Mouse (Mus musculus) thymus, adult 2 months (tissue): ENCODE results near the gene Dyrk1a. TPM values are rescaled to one million over a fixed set of nuclear protein-coding genes. Genes with fewer than 3 reads are reported as not detected.

Experiments used
- DNase-seq: peaks from one replicate; pipeline ENCODE4 v3.0.0; 2021
- H3K27ac ChIP-seq: fragments of 200-500 bp; 2 replicates; pipeline ENCODE4 v1.5.1; 2012; ENCODE audit warnings: low read length, control low read depth; ENCODE audit not compliant: control insufficient read depth, insufficient read depth
- H3K27me3 ChIP-seq: fragments of 200-500 bp; 2 replicates; pipeline ENCODE4 v1.6.1; 2012; ENCODE audit warnings: mild to moderate bottlenecking, low read length, moderate library complexity, mixed read lengths; ENCODE audit not compliant: control insufficient read depth, insufficient read depth
- H3K36me3 ChIP-seq: fragments of 200-500 bp; 2 replicates; pipeline ENCODE4 v1.6.1; 2012; ENCODE audit warnings: mild to moderate bottlenecking, low read length, moderate library complexity; ENCODE audit not compliant: control insufficient read depth, insufficient read depth
- H3K4me1 ChIP-seq: fragments of 200-500 bp; replicated peaks from 2 replicates; pipeline ENCODE4 v1.6.1; 2012; ENCODE audit warnings: low read length; ENCODE audit not compliant: control insufficient read depth, insufficient read depth
- H3K4me3 ChIP-seq: fragments of 200-500 bp; 2 replicates; pipeline ENCODE4 v1.5.1; 2012; ENCODE audit warnings: mild to moderate bottlenecking, low read length, control low read depth, moderate library complexity; ENCODE audit not compliant: control insufficient read depth, insufficient read depth
- CTCF ChIP-seq: fragments of 200-500 bp; IDR thresholded peaks from 2 replicates; pipeline ENCODE4 v1.5.1; 2012; ENCODE audit warnings: mild to moderate bottlenecking, control low read depth, low read length, moderate library complexity, borderline replicate concordance; ENCODE audit not compliant: control insufficient read depth, poor library complexity, insufficient read depth; ENCODE audit errors: extremely low read depth
- POLR2A ChIP-seq: fragments of 200-500 bp; IDR thresholded peaks from 2 replicates; pipeline ENCODE4 v1.6.1; 2012; ENCODE audit warnings: mild to moderate bottlenecking, low read length, control low read depth, moderate library complexity; ENCODE audit not compliant: control insufficient read depth, poor library complexity, insufficient read depth; ENCODE audit errors: extremely low read depth
- WGBS: fragments of 180-500 bp; shearing (Covaris S2); methylation state at CpG from one replicate; pipeline ENCODE4 v1.1.7; 2018; 5-methylcytosine and 5-hydroxymethylcytosine counted together
- polyA plus RNA-seq: library from polyadenylated mRNA; depleted of rRNA; stranded (reverse); fragments of >200 nt; gene quantifications from 2 replicates; pipeline ENCODE4 v1.2.3, GENCODE M21; 2012

Dyrk1a gene
- polyA plus RNA-seq, 1 experiment, result 78.4 TPM

DNA sequence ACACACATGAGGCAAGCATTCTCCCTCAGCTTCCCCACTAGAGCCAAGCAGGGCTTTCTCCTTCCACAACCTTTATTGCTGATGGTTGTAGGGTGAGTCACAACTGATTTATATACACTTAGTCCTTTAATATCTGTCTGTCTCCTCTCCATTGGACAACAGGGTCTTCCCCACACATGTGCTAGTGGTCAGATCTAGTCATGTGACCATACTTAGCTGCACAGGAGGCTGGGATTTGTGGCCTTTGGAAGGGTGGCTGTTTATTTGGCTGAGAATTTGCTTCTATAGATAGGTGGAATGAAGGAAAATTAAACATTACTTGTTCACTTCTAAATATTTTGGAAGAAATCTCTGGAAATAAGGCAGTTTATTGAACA, 4.9 kb downstream of the Dyrk1a start:
- H3K27ac ChIP-seq, result no peak overlapping the region
- H3K4me1 ChIP-seq, result peaks cover 27% of the 10 kb centered on the region
- no peak for TF ChIP-seq CTCF
- no peak for TF ChIP-seq POLR2A
- DNase-seq, result no peak
- no peaks in the 10 kb centered on the region for H3K27me3 ChIP-seq
- H3K4me3 ChIP-seq, result no peak overlapping the region
- no peaks in the 10 kb centered on the region for H3K36me3 ChIP-seq

DNA sequence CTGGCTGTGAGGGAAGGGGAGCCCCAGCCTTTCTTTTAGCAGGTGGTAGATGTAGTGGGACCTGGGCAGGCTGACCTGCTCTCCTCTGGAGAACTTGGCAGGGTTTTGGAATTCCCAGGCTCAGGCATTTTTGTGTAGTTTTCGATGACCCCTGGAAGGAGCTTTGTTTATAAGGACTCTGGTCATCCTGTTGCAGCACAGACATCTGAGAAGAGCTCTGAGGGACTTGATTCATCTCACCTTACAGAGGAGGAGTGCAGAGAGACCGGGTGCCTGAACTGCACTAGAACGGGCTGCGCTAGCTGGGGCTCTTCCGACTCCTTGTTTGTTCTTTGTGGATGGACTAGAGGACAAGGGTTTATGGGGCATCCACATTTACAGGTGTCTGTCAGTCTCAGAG, 5.9 kb downstream of the Dyrk1a start:
- no peak overlapping the region for H3K4me3 ChIP-seq
- no peak overlapping the region for H3K27ac ChIP-seq
- no peak for DNase-seq
- 94% methylated on average over 5 of the region's 5 CpGs for WGBS
- H3K27me3 ChIP-seq, result no peaks in the 10 kb centered on the region
- peaks cover 29% of the 10 kb centered on the region for H3K4me1 ChIP-seq
- no peaks in the 10 kb centered on the region for H3K36me3 ChIP-seq
- TF ChIP-seq POLR2A, result no peak
- no peak for TF ChIP-seq CTCF

DNA sequence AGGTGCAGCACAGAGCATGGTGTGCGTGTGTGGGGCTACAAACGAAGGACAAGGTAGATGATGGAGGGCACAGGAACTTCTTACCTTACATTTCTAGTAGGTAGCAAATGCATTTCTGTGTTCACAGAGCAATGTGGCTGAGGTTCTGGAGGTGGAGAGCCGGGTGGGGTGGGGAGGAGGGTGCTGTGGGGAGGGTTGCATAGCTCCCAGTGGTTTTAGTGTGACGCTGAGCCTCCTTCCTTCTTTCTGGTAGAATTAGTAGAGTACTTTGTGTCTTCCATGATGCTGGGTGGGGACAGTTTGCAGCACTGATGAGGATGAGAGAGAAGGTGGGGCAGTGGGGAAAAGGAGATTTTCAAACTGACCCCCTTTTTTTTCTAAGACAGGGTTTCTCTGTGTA, 9.5 kb downstream of the Dyrk1a start:
- no peak overlapping the region for H3K27ac ChIP-seq
- no peak for DNase-seq
- WGBS, result 55% methylated on average over 4 of the region's 4 CpGs
- no peak overlapping the region for H3K4me3 ChIP-seq
- H3K36me3 ChIP-seq, result no peaks in the 10 kb centered on the region
- no peak for TF ChIP-seq CTCF
- TF ChIP-seq POLR2A, result no peak
- H3K27me3 ChIP-seq, result no peaks in the 10 kb centered on the region
- peaks cover 32% of the 10 kb centered on the region for H3K4me1 ChIP-seq

DNA sequence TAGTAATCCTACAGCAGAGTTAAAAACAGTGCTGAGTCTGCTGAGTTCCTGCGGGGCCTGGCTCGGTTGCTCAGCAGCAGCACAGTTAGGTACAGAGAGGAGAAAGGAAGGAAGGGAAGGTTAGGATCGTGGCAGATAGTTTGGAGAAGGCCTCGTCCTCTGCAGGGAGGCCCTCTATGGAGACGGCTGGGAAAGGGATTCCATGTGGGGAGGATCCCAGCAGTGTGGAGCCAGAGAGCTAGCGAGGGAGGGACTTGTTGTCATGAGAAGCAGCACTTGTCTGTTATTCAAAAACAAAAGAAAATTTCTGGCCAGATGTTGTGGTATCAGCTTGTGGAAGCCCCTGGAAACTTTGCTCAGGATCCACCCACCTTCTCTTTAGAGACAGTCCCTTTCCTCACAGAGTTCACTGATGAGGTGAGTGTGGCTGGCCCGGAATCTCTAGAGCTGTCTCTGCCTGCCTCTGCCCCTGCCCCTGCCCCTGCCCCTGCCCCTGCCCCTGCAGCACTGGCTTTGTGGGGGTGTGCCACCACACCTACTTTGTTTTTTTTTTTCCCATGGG, 11.1 kb downstream of the Dyrk1a start:
- peaks cover 29% of the 10 kb centered on the region for H3K4me1 ChIP-seq

DNA sequence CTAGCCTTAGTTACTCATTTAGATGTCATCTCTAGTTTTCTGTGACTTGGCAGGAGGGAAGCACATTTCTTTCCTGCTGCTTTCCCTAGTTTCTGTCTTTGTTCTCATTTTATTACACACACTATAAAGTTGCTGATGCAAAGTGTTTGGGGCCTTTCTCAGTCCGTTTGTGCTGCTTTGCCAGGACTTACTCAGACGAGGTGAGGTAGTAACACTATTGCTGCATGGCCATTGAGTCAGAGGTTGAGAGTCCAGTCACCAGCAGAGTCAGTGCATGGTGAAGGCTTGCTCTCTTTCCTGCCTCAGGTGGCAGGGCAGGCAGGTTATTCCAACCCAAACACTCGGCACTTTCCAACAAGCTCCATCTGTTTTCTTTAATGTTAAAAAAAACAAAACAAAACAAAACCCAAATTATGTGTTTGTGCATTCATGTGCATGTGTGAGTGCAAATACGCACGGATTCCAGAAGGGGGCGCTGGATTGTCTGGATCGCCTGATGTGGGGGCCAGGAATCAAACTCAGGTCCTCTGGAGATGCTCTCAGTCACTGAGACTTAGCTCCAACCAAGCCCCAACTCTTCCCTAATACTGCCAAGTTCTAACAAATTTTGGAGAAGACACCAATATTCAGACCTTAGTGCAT, 16.7 kb downstream of the Dyrk1a start:
- Histone ChIP-seq H3K36me3 (no peaks in the 10 kb centered on the region), H3K27ac (no peak overlapping the region), H3K27me3 (no peaks in the 10 kb centered on the region), H3K4me3 (no peak overlapping the region), H3K4me1 (peaks cover 36% of the 10 kb centered on the region)
- 83% methylated on average over 7 of the region's 7 CpGs for WGBS
- no peak for DNase-seq
- peak; percentile 19; the same call in 1 of the 2 replicates for TF ChIP-seq CTCF
- TF ChIP-seq POLR2A, result no peak

More for the DNA sequence above, 11.1 kb downstream of the Dyrk1a start:
- H3K27ac ChIP-seq, result peak overlapping the region; percentile 54; the same call in 1 of the 2 replicates
- 24% methylated on average over 7 of the region's 7 CpGs for WGBS
- DNase-seq, result no peak
- H3K36me3 ChIP-seq, result no peaks in the 10 kb centered on the region
- no peak overlapping the region for H3K4me3 ChIP-seq
- H3K27me3 ChIP-seq, result no peaks in the 10 kb centered on the region
- TF ChIP-seq POLR2A (no peak), CTCF (no peak)

DNA sequence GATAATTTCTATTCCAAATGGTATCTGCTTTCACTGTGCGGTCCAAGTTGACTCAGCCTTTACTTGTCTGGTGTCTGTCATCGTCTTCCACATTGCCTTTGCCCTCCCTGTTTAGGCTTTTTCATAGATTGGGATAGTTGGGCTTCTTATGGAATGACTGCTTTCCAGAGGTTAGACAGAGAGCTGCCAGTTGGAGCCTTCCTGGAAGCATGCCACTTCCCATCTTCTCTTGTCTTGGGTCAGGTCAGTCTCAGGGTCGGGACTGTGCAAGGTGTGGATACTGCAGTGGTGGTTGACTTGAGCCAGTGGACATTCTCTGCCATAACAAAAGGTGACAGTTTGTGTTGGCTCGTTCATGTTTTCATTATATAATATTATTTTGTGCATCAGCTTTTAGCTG, 17.7 kb downstream of the Dyrk1a start:
- H3K4me3 ChIP-seq, result no peak overlapping the region
- no peak overlapping the region for H3K27ac ChIP-seq
- no peak for DNase-seq
- H3K27me3 ChIP-seq, result no peaks in the 10 kb centered on the region
- no peaks in the 10 kb centered on the region for H3K36me3 ChIP-seq
- peaks cover 34% of the 10 kb centered on the region for H3K4me1 ChIP-seq
- no peak for TF ChIP-seq POLR2A
- TF ChIP-seq CTCF, result no peak
- WGBS, result 89% methylated on average over 4 of the region's 4 CpGs
